Mouse (Mus musculus) ES-E14 (cell line): ENCODE results near the gene Acox1. TPM values are rescaled to one million over a fixed set of nuclear protein-coding genes. Genes with fewer than 3 reads are reported as not detected.

Experiments
- DNase-seq: peaks from one replicate; pipeline ENCODE4 v3.0.0-alpha.2; 2013; ENCODE audit warnings: low read depth, low spot score
- H3K27ac ChIP-seq: 2 replicates; pipeline ENCODE4 v1.5.1; 2012; ENCODE audit warnings: low read depth, mild to moderate bottlenecking, low read length, moderate library complexity, mixed read lengths; ENCODE audit not compliant: poor library complexity, insufficient read depth, severe bottlenecking
- H3K36me3 ChIP-seq: 2 replicates; pipeline ENCODE4 v1.6.1; 2012; ENCODE audit warnings: mild to moderate bottlenecking, low read length, moderate library complexity, mixed read lengths; ENCODE audit not compliant: control insufficient read depth, poor library complexity, insufficient read depth, severe bottlenecking
- H3K4me1 ChIP-seq, 2 experiments: fragments of 150-350 bp in 1 of 2; sonication (generic) in 1 of 2; 2 replicates each; pipeline ENCODE4 v1.6.1; 2012; ENCODE audit warnings: low read length in 2 of 2, mild to moderate bottlenecking in 1 of 2, mixed read lengths in 1 of 2; ENCODE audit not compliant: control insufficient read depth in 2 of 2, insufficient read depth in 2 of 2, poor library complexity in 1 of 2
- H3K4me3 ChIP-seq, 2 experiments: fragments of 150-350 bp in 1 of 2; sonication (generic) in 1 of 2; 2 replicates each; pipeline ENCODE4 v1.5.1; 2012; ENCODE audit warnings: low read length in 2 of 2, low read depth in 1 of 2, mild to moderate bottlenecking in 1 of 2, mixed read lengths in 1 of 2; ENCODE audit not compliant: insufficient read depth in 1 of 2, poor library complexity in 1 of 2, severe bottlenecking in 1 of 2
- H3K9ac ChIP-seq: 2 replicates; pipeline ENCODE4 v1.6.1; 2012; ENCODE audit warnings: low read depth, mild to moderate bottlenecking, low read length, mixed read lengths; ENCODE audit not compliant: poor library complexity, insufficient read depth, severe bottlenecking
- H3K9me3 ChIP-seq: fragments of 150-350 bp; sonication (generic); 2 replicates; pipeline ENCODE4 v1.6.1; 2012; ENCODE audit warnings: low read depth, mild to moderate bottlenecking, low read length; ENCODE audit not compliant: control insufficient read depth, insufficient read depth
- CHD2 ChIP-seq: IDR thresholded peaks from 2 replicates; pipeline ENCODE4 v1.6.1; 2014; ENCODE audit warnings: mild to moderate bottlenecking, low read depth, low read length, inconsistent platforms
- HCFC1 ChIP-seq: IDR thresholded peaks from 2 replicates; pipeline ENCODE4 v1.6.1; 2012; ENCODE audit warnings: low read length, inconsistent platforms, borderline replicate concordance; ENCODE audit not compliant: insufficient read depth
- MAFK ChIP-seq: IDR thresholded peaks from 2 replicates; pipeline ENCODE4 v1.6.1; 2014; ENCODE audit warnings: mild to moderate bottlenecking, low read depth, low read length, inconsistent platforms; ENCODE audit not compliant: insufficient read depth
- ZC3H11A ChIP-seq: IDR thresholded peaks from 2 replicates; pipeline ENCODE4 v1.6.1; 2012; ENCODE audit warnings: low read depth, mild to moderate bottlenecking, inconsistent platforms, low read length, borderline replicate concordance
- ZNF384 ChIP-seq: IDR thresholded peaks from 2 replicates; pipeline ENCODE4 v1.6.1; 2012; ENCODE audit warnings: low read depth, low read length, inconsistent platforms
- in situ Hi-C, 2 experiments: fragments of 600-800 bp; cut with MboI; formaldehyde crosslinking; loops; one replicate each; pipeline ENCODE4 v1.15.1; 2025; ENCODE audit warnings: low sequenced_read_pairs in 2 of 2, inconsistent platforms in 1 of 2; ENCODE audit not compliant: unreplicated experiment in 2 of 2
- total RNA-seq: library from RNA; depleted of rRNA; stranded (reverse); fragments of 300-350 nt; gene quantifications from 2 replicates; pipeline ENCODE4 v1.2.3, GENCODE M21; 2012; rRNA removed

Gene Acox1
- total RNA-seq, result 11.2 and 16.5 TPM in 2 replicates

DNA sequence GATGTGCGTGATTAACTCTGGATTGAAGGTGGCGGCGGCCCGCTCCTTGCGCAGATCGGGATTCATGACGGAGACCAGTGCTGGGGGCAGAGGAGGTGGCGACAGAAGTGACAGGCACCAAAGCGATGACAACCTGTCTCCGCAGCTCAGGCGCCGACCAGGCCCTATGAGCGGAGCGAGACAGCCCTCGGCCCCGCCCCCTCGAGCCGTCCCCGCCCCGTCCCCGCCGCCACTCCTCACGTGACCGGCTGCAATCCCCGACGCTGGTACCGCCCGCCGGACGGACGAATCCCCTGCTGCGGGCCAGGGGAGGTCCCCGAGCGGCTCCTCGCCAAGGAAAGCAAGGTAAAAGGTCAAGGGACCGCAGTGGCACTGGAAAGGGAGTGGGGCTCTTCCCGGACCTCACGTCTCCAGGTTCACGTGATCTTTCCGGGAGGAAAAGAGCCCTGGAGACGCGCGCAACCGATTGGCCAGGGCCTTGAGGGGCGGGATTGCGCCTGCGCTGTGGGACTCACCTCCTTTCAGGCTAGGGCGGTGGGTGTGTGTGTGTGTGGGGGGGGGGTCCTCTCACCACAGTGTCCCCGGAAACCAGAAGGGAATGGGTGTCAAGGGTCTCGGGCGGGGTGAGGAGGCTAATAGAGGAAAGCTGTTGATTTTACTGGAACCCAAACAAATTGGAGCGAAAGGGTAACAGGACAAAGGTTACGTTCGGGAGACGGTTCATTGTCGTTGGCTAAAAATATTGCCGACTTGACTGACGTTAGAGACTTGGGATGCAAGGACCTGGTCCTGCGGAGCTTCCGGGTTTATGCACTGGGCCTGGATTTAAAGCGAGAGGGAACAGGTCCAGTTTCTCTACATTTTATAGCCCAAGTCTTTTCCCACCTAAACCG is at the start of gene Acox1, which contains the start of gene Ten1:
TSS of gene Acox1 (minus strand) at position 407 of the 893 bp plus-strand sequence.
TSS of gene Ten1 (plus strand) at position 217 of the 893 bp plus-strand sequence.
- peak within 1 kb of the TSS; percentile 92 to 97 for H3K4me3 ChIP-seq
- in situ Hi-C loops, result no loop called here
- DNase-seq, result peak; percentile 94

DNA sequence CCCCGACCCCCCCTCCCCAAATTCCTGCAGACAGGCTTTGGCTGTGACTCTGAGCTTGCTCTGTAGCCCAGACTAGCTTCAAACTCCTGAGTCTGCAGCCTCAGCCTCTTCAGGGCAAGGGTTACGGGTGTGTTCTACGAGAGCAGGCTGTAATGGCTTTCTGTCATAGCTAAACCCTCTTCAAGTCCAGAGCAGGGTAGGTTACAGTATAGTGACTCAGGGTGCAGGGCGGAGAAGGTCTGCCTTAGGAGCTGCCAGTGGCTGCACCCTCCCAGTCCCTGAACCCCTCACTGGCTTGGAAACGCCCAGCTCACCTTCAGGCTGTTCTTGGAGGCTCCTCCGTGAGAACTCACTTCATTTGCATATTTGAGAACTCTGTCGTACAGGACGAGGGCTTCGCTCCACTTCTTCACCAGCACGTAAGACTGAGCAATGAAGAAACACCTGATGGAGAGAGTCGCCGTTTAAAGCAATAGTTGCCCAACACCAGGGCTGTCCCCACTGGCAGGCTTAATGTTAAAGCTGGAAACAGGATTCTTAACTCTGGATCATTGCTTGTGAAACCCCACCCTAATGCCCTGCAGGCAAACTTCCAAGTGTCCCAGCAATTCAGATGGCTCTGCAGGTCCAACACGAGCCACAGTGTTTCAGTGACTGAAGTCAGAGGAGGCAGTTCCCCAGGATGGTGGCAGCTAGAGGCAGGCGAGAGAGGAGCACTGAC is 48.8 kb upstream of the Acox1 start:
- TF ChIP-seq ZNF384 (no peak), CHD2 (no peak), HCFC1 (no peak), MAFK (no peak), ZC3H11A (no peak)
- in situ Hi-C loops, result no loop called here
- peaks cover 68% of the 10 kb centered on the region for H3K36me3 ChIP-seq
- no peaks in the 10 kb centered on the region for H3K9me3 ChIP-seq
- H3K4me3 ChIP-seq, result no peak overlapping the region
- peaks cover 6 to 19% of the 10 kb centered on the region in 2 experiments; a peak in 2 of 4 replicates for H3K4me1 ChIP-seq
- no peak for DNase-seq
- H3K27ac ChIP-seq, result no peak overlapping the region
- H3K9ac ChIP-seq, result no peak overlapping the region

More for the DNA sequence above, at the start of gene Acox1, which contains the start of gene Ten1:
- Histone ChIP-seq H3K27ac (peak within 1 kb of the TSS; percentile 96), H3K9me3 (no peaks in the 10 kb centered on the region), H3K9ac (peak within 1 kb of the TSS; percentile 96), H3K4me1 (peaks cover 0 to 5% of the 10 kb centered on the region in 2 experiments; a peak in 2 of 4 replicates), H3K36me3 (no peaks in the 10 kb centered on the region)
- TF ChIP-seq CHD2, result 0 out of 2 replicates have a peak, but pooled peaks have one; percentile 27
- TF ChIP-seq ZC3H11A, result no peak

DNA sequence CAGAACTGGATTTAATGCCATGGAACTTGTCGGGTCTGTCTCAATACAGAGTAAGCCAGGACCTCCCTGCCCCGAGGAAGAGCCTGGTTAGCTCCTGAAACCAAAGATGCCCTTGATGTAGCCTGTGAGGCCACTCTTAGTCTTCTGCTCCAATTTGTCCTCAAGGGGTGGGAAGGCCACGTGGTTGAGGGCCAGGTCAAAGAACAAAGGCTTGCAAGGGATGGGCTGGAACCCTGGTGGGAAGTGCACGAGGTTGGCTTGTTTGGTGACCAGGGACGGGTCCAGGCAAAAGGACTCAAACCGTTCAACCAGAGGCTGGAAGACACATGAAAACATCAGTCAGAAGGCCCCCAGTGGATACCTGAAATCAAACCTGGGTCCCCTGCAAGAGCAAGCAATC is 46.8 kb upstream of the Acox1 start:
- TF ChIP-seq CHD2 (no peak), ZC3H11A (no peak), HCFC1 (no peak), ZNF384 (no peak), MAFK (no peak)
- Histone ChIP-seq H3K4me1 (peaks cover 6 to 25% of the 10 kb centered on the region in 2 experiments; a peak in 2 of 4 replicates), H3K9me3 (no peaks in the 10 kb centered on the region), H3K4me3 (no peak overlapping the region), H3K36me3 (peaks cover 53% of the 10 kb centered on the region), H3K9ac (no peak overlapping the region), H3K27ac (no peak overlapping the region)
- in situ Hi-C loops, result no loop called here
- no peak for DNase-seq

DNA sequence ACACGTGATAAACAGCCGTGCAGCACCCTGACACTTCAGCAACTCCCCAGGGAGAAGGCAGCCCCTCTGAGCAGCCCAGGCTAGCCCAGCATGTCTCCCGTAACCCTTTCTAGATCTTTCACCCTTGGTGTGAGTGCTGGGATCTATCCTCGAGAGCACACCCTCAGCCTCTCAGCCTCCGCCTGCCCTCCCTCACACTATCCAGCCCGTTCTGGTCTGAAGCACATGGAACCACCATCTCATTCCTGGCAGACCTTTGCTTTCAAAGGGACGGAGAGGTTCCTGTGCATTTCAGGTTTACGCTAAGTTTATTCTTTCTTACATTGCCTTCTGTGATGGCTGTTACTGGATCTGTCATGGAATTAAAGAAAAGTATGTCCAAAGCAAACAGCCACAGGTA is 45.7 kb upstream of the Acox1 start:
- H3K9me3 ChIP-seq, result no peaks in the 10 kb centered on the region
- H3K4me1 ChIP-seq, result peaks cover 6 to 25% of the 10 kb centered on the region in 2 experiments; a peak in 2 of 4 replicates
- peak overlapping the region; percentile 24; the same call in 1 of the 2 replicates for H3K27ac ChIP-seq
- H3K4me3 ChIP-seq, result no peak overlapping the region
- H3K9ac ChIP-seq, result no peak overlapping the region
- peaks cover 44% of the 10 kb centered on the region for H3K36me3 ChIP-seq
- in situ Hi-C loops, result no loop called here
- TF ChIP-seq HCFC1, result no peak
- no peak for TF ChIP-seq ZC3H11A
- no peak for DNase-seq
